Mouse (Mus musculus): ENCODE data around the gene H2al2a.

Gene H2al2a

GRCm38 (mm10) chr2:17996858-17997257, at the start of gene H2al2a:
H2al2a (minus strand) TSS chr2:17996958.
- DNase-seq (ENCODE audit: low spot score): no peak

- no peak for DNase-seq (ENCODE audit: low spot score)
These were observed 49.4 kb upstream of the H2al2a start for GRCm38 (mm10) chr2:18046186-18046585.

- no peak for DNase-seq (ENCODE audit: low spot score)
These were observed 49.0 kb upstream of the H2al2a start for GRCm38 (mm10) chr2:18045781-18046181.

GRCm38 (mm10) chr2:18045143-18045780, 48.5 kb upstream of the H2al2a start:
- no peak for DNase-seq (ENCODE audit: low spot score)

- DNase-seq (ENCODE audit: low spot score): no peak
These were observed 44.6 kb upstream of the H2al2a start for GRCm38 (mm10) chr2:18041199-18041885.

- DNase-seq (ENCODE audit: low spot score): no peak
These were observed 43.8 kb upstream of the H2al2a start for GRCm38 (mm10) chr2:18040347-18041160.

- DNase-seq (ENCODE audit: low spot score): no peak
These were observed 43.0 kb upstream of the H2al2a start for GRCm38 (mm10) chr2:18039566-18040290.

- no peak for DNase-seq (ENCODE audit: low spot score)
These were observed 42.2 kb upstream of the H2al2a start for GRCm38 (mm10) chr2:18038895-18039371.

GRCm38 (mm10) chr2:18038141-18038752, 41.5 kb upstream of the H2al2a start:
- DNase-seq (ENCODE audit: low spot score): no peak

GRCm38 (mm10) chr2:18037491-18037890, 40.7 kb upstream of the H2al2a start, which contains the start of gene A930004D18Rik:
A930004D18Rik (minus strand) TSS chr2:18037737.
- DNase-seq (ENCODE audit: low spot score): no peak

- DNase-seq (ENCODE audit: low spot score): no peak
These were observed 37.9 kb upstream of the H2al2a start for GRCm38 (mm10) chr2:18034371-18035250.

- no peak for DNase-seq (ENCODE audit: low spot score)
These were observed 36.7 kb upstream of the H2al2a start for GRCm38 (mm10) chr2:18033166-18034108.

GRCm38 (mm10) chr2:18032538-18032895, 35.8 kb upstream of the H2al2a start:
- no peak for DNase-seq (ENCODE audit: low spot score)

GRCm38 (mm10) chr2:18031831-18032537, 35.2 kb upstream of the H2al2a start:
- no peak for DNase-seq (ENCODE audit: low spot score)

GRCm38 (mm10) chr2:18031271-18031821, 34.6 kb upstream of the H2al2a start:
- DNase-seq (ENCODE audit: low spot score): no peak

GRCm38 (mm10) chr2:18030581-18030980, 33.8 kb upstream of the H2al2a start:
- no peak for DNase-seq (ENCODE audit: low spot score)

- no peak for DNase-seq (ENCODE audit: low spot score)
These were observed 32.9 kb upstream of the H2al2a start for GRCm38 (mm10) chr2:18029656-18030055.

Measured in left cerebral cortex, adult 11 months (tissue).